Mouse (Mus musculus) liver, adult (tissue): ENCODE results near the gene Dusp11.
A peak's percentile ranks its signal among the peaks of the same experiment; 100 is the strongest.

Experiments used
- GATA4 ChIP-seq: IDR thresholded peaks from 2 replicates; pipeline ENCODE4 v1.6.1; 2014; ENCODE audit warnings: mild to moderate bottlenecking, low read length; ENCODE audit not compliant: insufficient replicate concordance

Gene Dusp11

GRCm38 (mm10) chr6:85938701-85939100, 22.8 kb downstream of the Dusp11 start:
- TF ChIP-seq GATA4: no peak

GRCm38 (mm10) chr6:85936508-85937465, 24.7 kb downstream of the Dusp11 start:
- TF ChIP-seq GATA4: peak; percentile 10; the same call in 1 of the 2 replicates

- no peak for TF ChIP-seq GATA4
Observed at GRCm38 (mm10) chr6:85935646-85936045, 25.8 kb downstream of the Dusp11 start.

- TF ChIP-seq GATA4: no peak
Observed at GRCm38 (mm10) chr6:85934047-85934446, 27.4 kb downstream of the Dusp11 start.

GRCm38 (mm10) chr6:85929312-85929711, 32.2 kb downstream of the Dusp11 start:
- TF ChIP-seq GATA4: no peak; the same call in 1 of the 2 replicates

GRCm38 (mm10) chr6:85927476-85928464, 33.7 kb downstream of the Dusp11 start:
- TF ChIP-seq GATA4: no peak

- no peak for TF ChIP-seq GATA4
Observed at GRCm38 (mm10) chr6:85926709-85927108, 34.8 kb downstream of the Dusp11 start.

- TF ChIP-seq GATA4: no peak
Observed at GRCm38 (mm10) chr6:85923643-85924042, 37.8 kb downstream of the Dusp11 start.

- no peak for TF ChIP-seq GATA4
Observed at GRCm38 (mm10) chr6:85919401-85919800, 42.1 kb downstream of the Dusp11 start.

GRCm38 (mm10) chr6:85916596-85916995, 44.9 kb downstream of the Dusp11 start:
- peak; percentile 41; the same call in 1 of the 2 replicates for TF ChIP-seq GATA4

- TF ChIP-seq GATA4: peak; percentile 13; the same call in 1 of the 2 replicates
Observed at GRCm38 (mm10) chr6:85915539-85916513, 45.6 kb downstream of the Dusp11 start, which contains the start of gene Nat8f1. Gene Nat8f1 (minus strand): TSS chr6:85915687.

- TF ChIP-seq GATA4: no peak
Observed at GRCm38 (mm10) chr6:85915141-85915538, 46.3 kb downstream of the Dusp11 start.

- TF ChIP-seq GATA4: no peak
Observed at GRCm38 (mm10) chr6:85911587-85911986, 49.9 kb downstream of the Dusp11 start, which contains the start of gene Tprkb. Gene Tprkb (plus strand): TSS chr6:85911865.

- no peak for TF ChIP-seq GATA4
Observed at GRCm38 (mm10) chr6:85909704-85910103, 51.8 kb downstream of the Dusp11 start.
